Mouse (Mus musculus): ENCODE results near the gene Mrpl9. TPM values are rescaled to one million over a fixed set of nuclear protein-coding genes. Genes with fewer than 3 reads are reported as not detected.

Gene Mrpl9
- polyA plus RNA-seq, 1 experiment from 2014 or later, result 59.8 TPM

GRCm38 (mm10) chr3:94480291-94480884 lies 37.3 kb downstream of the Mrpl9 start, which contains the start of gene Riiad1:
Riiad1 (minus strand) TSS chr3:94480341.
- Histone ChIP-seq H3K4me2 (peak within 1 kb of the TSS; percentile 64), H3K9me3 (no peaks in the 10 kb centered on the region), H3K9ac (no peak within 1 kb of the TSS), H3K36me3 (no peaks in the 10 kb centered on the region), H3K27me3 (replicated peaks) (peaks cover 37% of the 10 kb centered on the region), H3K4me3 (peak within 1 kb of the TSS; percentile 38), H3K4me1 (peaks cover 36% of the 10 kb centered on the region), H3K27ac (replicated peaks) (no peak within 1 kb of the TSS)
- ATAC-seq (ENCODE audit: extremely low read depth, insufficient number of reproducible peaks, low FRiP score, low TSS enrichment), result no peak
- WGBS, result 8% methylated on average over 16 of the region's 16 CpGs

DNA sequence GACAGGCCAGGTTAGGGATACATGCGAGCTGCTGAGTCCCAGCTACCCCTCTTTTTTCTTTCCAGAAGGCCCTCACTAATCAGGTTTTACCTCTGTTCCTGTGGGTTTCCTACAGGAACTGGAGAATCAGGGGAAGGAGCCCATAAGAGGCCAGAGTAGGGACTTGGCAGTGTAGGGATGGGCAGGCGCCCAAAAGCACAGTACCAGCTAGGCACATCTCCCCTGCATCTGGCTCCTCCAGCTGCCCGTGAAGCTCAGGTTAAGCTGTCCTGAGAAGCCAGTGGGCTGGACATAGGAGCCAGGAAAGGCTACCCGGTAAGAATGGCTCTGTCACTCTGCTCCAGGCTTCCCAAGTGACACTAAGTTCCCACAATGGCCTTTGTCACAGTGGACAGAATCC lies 38.3 kb downstream of the Mrpl9 start:
- Histone ChIP-seq H3K9me3 (no peaks in the 10 kb centered on the region), H3K27ac (replicated peaks) (no peak overlapping the region), H3K36me3 (no peaks in the 10 kb centered on the region), H3K4me1 (peaks cover 36% of the 10 kb centered on the region), H3K4me3 (no peak overlapping the region), H3K9ac (no peak overlapping the region), H3K27me3 (replicated peaks) (peaks cover 37% of the 10 kb centered on the region), H3K4me2 (no peak overlapping the region)
- no peak for ATAC-seq (ENCODE audit: extremely low read depth, insufficient number of reproducible peaks, low FRiP score, low TSS enrichment)
- WGBS, result 44% methylated on average over 4 of the region's 4 CpGs

DNA sequence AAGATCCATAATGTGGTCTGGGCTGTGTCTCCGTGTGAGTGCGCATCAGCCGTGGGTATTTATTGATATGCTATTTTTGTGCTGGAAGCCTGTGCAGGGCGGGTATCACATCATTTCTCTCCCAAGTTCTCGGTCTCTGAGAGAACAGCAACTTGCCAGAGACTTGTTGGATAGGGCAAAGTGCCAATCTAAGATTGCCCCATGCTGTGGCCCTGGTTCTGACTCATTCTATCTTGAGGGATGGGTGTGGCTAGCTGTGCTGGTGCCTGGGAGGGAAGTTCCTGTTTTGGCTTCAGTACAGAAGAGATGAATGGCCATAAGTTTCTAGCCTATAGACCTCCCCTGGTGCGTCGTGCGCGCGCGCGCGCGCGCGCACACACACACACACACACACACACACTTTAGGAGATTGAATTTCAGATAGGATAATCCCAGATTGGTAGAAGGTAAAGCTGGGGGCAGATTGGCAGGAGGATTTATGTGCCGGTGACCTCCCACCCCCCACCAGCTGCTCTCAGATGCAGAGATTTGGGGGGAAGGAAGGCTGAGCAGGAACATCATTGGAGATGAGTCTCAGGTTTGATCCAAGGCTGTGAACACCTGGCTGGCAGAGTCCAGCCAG lies 39.8 kb downstream of the Mrpl9 start:
- 71% methylated on average over 17 of the region's 17 CpGs for WGBS
- H3K4me1 ChIP-seq, result peaks cover 43% of the 10 kb centered on the region
- no peak for ATAC-seq (ENCODE audit: extremely low read depth, insufficient number of reproducible peaks, low FRiP score, low TSS enrichment)
- H3K4me3 ChIP-seq, result no peak overlapping the region
- no peak overlapping the region for H3K4me2 ChIP-seq
- H3K9ac ChIP-seq, result no peak overlapping the region
- H3K36me3 ChIP-seq, result no peaks in the 10 kb centered on the region
- H3K9me3 ChIP-seq, result no peaks in the 10 kb centered on the region
- H3K27me3 ChIP-seq (replicated peaks), result peaks cover 37% of the 10 kb centered on the region
- H3K27ac ChIP-seq (replicated peaks), result no peak overlapping the region

DNA sequence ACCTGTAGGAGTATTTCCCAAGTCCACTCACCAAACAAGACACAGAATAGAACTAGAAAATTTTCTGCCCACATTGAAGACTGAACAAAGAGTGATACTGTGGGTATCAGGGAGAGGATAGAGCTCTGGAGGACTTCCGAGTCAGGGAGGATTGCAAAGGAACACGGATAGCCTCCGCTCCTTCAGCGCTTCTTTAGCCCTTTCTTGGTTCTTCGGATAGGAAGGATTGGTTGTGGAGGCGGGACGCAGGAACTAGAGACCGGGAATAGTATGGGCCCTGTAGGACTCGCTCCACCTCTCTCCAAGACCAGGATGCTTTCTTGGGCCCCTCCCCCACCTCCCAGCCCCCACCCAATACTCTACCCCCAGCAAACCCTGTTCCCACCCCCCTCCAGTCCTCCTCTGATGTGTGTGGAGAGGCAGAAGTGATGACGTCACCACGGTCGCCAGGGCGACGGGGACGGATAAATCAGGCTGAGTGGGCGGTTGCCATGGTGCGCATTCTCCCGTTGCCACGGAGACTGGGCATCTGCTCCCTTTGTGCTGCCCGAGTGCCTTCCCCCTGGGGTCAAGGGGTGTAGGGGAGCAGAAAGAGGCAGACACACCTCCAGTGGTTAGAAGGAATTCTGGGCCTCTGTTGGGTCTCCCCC lies 40.8 kb downstream of the Mrpl9 start:
- Histone ChIP-seq H3K9ac (no peak overlapping the region), H3K4me2 (no peak overlapping the region), H3K27ac (replicated peaks) (no peak overlapping the region), H3K4me1 (peaks cover 40% of the 10 kb centered on the region), H3K9me3 (no peaks in the 10 kb centered on the region), H3K27me3 (replicated peaks) (peaks cover 26% of the 10 kb centered on the region), H3K36me3 (no peaks in the 10 kb centered on the region), H3K4me3 (no peak overlapping the region)
- no peak for ATAC-seq (ENCODE audit: extremely low read depth, insufficient number of reproducible peaks, low FRiP score, low TSS enrichment)
- WGBS, result 28% methylated on average over 20 of the region's 20 CpGs

- H3K9me3 ChIP-seq, result no peaks in the 10 kb centered on the region
- no peak for ATAC-seq (ENCODE audit: extremely low read depth, insufficient number of reproducible peaks, low FRiP score, low TSS enrichment)
- 64% methylated on average over 7 of the region's 7 CpGs for WGBS
- peaks cover 3% of the 10 kb centered on the region; the same call in 1 of the 2 replicates for H3K36me3 ChIP-seq
- H3K27me3 ChIP-seq (replicated peaks), result peaks cover 6% of the 10 kb centered on the region
- H3K4me2 ChIP-seq, result no peak overlapping the region
- no peak overlapping the region for H3K9ac ChIP-seq
- no peak overlapping the region for H3K27ac ChIP-seq (replicated peaks)
- no peak overlapping the region for H3K4me3 ChIP-seq
- peaks cover 27% of the 10 kb centered on the region for H3K4me1 ChIP-seq
Observed at GRCm38 (mm10) chr3:94485922-94486321, 42.8 kb downstream of the Mrpl9 start.

GRCm38 (mm10) chr3:94487581-94487980 lies 44.5 kb downstream of the Mrpl9 start:
- Histone ChIP-seq H3K27ac (replicated peaks) (no peak overlapping the region), H3K4me3 (no peak overlapping the region), H3K4me1 (peaks cover 21% of the 10 kb centered on the region), H3K36me3 (peaks cover 4% of the 10 kb centered on the region; the same call in 1 of the 2 replicates), H3K4me2 (no peak overlapping the region), H3K27me3 (replicated peaks) (no peaks in the 10 kb centered on the region), H3K9ac (no peak overlapping the region), H3K9me3 (no peaks in the 10 kb centered on the region)
- WGBS, result 55% methylated on average over 6 of the region's 6 CpGs
- no peak for ATAC-seq (ENCODE audit: extremely low read depth, insufficient number of reproducible peaks, low FRiP score, low TSS enrichment)

DNA sequence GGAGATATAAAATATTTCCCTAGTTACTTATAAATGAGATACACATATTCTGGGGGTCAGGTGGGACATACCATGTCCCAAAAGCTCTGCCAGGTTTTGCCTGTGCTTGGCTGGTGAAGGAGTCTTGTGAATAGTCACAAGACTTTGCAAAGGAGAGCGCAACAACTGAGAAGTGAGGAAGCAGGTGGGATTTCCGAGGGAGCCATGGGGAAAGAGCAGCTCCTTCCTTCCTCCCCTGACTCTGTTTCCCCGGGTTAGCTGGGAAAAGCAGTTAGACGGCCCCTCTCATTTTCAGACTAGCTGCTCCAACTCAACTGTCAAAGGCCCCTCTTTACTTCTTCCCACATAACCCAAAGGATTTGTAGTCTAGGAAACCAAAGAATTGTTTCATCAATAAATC lies 54.0 kb downstream of the Mrpl9 start:
- no peak for ATAC-seq (ENCODE audit: extremely low read depth, insufficient number of reproducible peaks, low FRiP score, low TSS enrichment)
- 80% methylated on average over 4 of the region's 4 CpGs for WGBS
- no peak overlapping the region for H3K4me3 ChIP-seq
- no peak overlapping the region for H3K4me2 ChIP-seq
- no peaks in the 10 kb centered on the region for H3K9me3 ChIP-seq
- H3K27ac ChIP-seq (replicated peaks), result no peak overlapping the region
- H3K36me3 ChIP-seq, result peaks cover 81% of the 10 kb centered on the region
- no peak overlapping the region for H3K9ac ChIP-seq
- H3K4me1 ChIP-seq, result no peaks in the 10 kb centered on the region
- H3K27me3 ChIP-seq (replicated peaks), result no peaks in the 10 kb centered on the region

Other genes starting within 250 kb of the Mrpl9 start
- not detected in 2 replicates for gene Gm5286, start 246.6 kb upstream of the Mrpl9 start, polyA plus RNA-seq (2015; fragmentation: Nextera tagmentation; extraction: Ambion mirVana)
- gene Gm4778, start 179.3 kb upstream of the Mrpl9 start, polyA plus RNA-seq (2015; fragmentation: Nextera tagmentation; extraction: Ambion mirVana), result not detected in 2 replicates
- 10.6 and 10.8 TPM in 2 replicates for gene Them4, start 133.2 kb upstream of the Mrpl9 start, polyA plus RNA-seq (2015; fragmentation: Nextera tagmentation; extraction: Ambion mirVana)
- not detected in 2 replicates for gene Them5, start 101.2 kb upstream of the Mrpl9 start, polyA plus RNA-seq (2015; fragmentation: Nextera tagmentation; extraction: Ambion mirVana)
- gene C2cd4d, start 80.9 kb upstream of the Mrpl9 start, polyA plus RNA-seq (2015; fragmentation: Nextera tagmentation; extraction: Ambion mirVana), result 0.31 and 0.52 TPM in 2 replicates
- gene Rorc, start 70.5 kb upstream of the Mrpl9 start, polyA plus RNA-seq (2015; fragmentation: Nextera tagmentation; extraction: Ambion mirVana), result 3.3 and 3.6 TPM in 2 replicates
- 0.08 TPM in 2 replicates for gene Lingo4, start 44.8 kb upstream of the Mrpl9 start, polyA plus RNA-seq (2015; fragmentation: Nextera tagmentation; extraction: Ambion mirVana)
- 8.6 and 8.8 TPM in 2 replicates for gene Tdrkh, start 30.0 kb upstream of the Mrpl9 start, polyA plus RNA-seq (2015; fragmentation: Nextera tagmentation; extraction: Ambion mirVana)
- gene Oaz3, start 597 bp downstream of the Mrpl9 start, polyA plus RNA-seq (2015; fragmentation: Nextera tagmentation; extraction: Ambion mirVana), result 0.27 and 0.38 TPM in 2 replicates
- 1.5 and 1.6 TPM in 2 replicates for gene Celf3, start 35.0 kb downstream of the Mrpl9 start, polyA plus RNA-seq (2015; fragmentation: Nextera tagmentation; extraction: Ambion mirVana)
- gene Riiad1, start 37.0 kb downstream of the Mrpl9 start, polyA plus RNA-seq (2015; fragmentation: Nextera tagmentation; extraction: Ambion mirVana), result 4.0 and 4.4 TPM in 2 replicates
- 32.8 and 36.0 TPM in 2 replicates for gene Snx27, start 139.4 kb downstream of the Mrpl9 start, polyA plus RNA-seq (2015; fragmentation: Nextera tagmentation; extraction: Ambion mirVana)
- not detected in 2 replicates for gene Gm10972, start 199.8 kb downstream of the Mrpl9 start, polyA plus RNA-seq (2015; fragmentation: Nextera tagmentation; extraction: Ambion mirVana)
- gene Tuft1, start 215.6 kb downstream of the Mrpl9 start, polyA plus RNA-seq (2015; fragmentation: Nextera tagmentation; extraction: Ambion mirVana), result 5.9 and 6.4 TPM in 2 replicates

Data from heart, embryonic 13.5 days (tissue).